Mouse (Mus musculus): Measurements from ENCODE around the gene Cplx3.

Cplx3 gene

DNA sequence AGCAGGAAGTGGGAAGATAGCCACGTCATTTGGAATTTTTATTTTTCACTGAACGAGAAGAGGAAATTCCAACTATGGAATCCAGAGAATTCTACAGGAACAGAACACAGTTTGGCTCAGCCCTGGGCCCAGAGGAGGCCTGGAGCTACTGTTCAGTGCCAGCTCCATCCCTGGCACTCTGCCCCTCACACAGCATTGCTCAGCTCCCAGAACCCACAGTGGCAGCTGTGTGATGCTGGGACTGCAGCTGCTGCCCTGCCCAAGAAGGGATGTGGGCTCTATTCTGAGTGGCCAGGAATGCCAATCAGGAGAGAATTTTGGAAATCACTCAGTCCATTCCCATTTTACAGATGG is 4.8 kb downstream of the Cplx3 start:
- DNase-seq (ENCODE audit: inconsistent ontology term) = peak; percentile 94

DNA sequence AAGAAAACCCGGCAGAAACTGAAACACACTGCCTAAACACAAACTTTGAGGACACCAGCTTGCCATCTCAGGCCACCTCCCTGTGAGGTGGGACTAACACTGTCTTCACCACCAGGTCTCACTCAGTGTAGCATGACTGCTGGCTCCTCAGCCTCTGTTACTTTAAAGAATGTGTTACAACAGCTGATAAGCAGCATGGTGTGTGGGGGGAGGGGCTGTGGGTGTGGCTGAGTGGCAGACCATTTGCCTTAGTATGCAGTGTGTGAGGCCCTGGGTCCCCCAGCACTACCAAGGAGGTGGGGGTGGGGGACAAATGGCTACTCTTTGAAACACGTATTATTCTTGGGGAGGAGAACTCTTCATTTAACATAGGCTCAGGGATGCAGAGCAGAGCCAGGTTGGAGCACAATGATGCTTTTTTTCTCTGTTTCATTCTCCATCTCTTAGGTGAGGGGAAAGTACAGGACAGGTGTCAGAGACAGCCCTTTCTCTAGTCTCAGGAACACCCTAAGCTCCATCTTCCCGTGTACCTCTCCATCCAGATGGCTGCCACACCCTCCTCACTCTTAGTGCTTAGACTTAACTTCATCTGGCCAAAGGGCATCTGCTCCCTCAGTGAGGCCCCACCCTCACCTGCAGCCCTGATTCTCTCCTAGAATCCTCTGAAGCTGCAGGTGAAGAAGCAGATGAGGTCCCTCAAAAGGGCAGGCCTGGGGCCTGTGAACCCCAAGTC is 5.3 kb downstream of the Cplx3 start:
- no peak for DNase-seq (ENCODE audit: inconsistent ontology term)

DNA sequence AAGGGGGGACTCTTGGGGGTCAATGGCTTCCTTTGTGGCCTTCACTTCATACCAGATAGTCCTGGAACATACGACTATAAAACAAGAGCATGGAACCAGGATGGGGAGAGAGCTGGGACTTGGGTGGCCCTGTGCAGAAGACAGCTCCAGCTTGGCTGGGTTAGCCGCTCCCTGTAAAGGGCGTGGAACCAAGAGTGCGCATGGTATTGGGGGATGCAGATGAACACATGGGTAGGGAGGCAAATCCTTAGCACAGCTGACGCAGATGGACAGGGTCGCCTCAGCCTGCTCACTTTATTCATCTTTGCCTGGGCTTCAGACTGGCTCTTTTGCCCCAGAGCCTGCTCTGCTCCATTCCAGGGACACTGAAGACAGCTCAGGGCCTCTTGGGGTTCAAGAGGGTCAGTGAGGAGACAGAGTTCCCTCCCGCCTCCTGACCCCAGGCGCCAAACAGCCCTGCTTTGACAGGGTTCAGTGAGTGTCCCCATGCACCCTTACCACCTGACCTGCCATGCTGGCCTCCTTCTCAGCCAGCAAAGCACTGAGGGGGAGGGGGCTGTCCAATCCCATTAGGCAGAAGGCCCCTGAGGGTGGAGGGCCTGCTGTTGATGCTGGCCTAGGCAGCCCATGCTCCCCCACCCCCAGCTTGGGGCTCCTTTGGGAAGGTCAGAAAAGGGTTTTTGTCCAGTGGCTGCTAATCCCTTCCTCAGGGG is 7.1 kb downstream of the Cplx3 start:
- DNase-seq (ENCODE audit: inconsistent ontology term) = no peak

GRCm38 (mm10) chr9:57597929-57598382 is 8.1 kb downstream of the Cplx3 start:
- DNase-seq (ENCODE audit: inconsistent ontology term) = peak; percentile 54

DNA sequence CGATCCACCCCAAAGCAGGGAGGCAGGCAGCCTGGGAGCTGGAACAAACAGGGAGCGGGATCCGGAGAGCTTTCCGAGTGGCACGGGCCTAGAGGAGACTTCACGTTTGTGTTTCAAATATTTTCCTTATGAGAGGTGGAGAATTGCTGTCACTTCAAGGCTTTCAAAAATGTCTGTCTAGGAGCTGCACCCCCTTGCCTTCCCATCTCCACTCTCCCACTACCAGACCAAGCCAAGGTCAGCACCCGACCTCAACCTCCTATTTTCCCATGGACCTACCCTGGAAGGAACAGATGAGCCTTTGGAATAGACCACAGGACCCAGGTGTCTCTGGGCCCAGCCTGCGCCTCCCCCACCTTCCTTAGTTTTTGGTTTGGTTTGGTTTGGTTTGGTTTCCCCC is 8.8 kb downstream of the Cplx3 start:
- no peak for DNase-seq (ENCODE audit: inconsistent ontology term)

- DNase-seq (ENCODE audit: inconsistent ontology term) = no peak
Measured at GRCm38 (mm10) chr9:57594174-57594509, 11.9 kb downstream of the Cplx3 start.

DNA sequence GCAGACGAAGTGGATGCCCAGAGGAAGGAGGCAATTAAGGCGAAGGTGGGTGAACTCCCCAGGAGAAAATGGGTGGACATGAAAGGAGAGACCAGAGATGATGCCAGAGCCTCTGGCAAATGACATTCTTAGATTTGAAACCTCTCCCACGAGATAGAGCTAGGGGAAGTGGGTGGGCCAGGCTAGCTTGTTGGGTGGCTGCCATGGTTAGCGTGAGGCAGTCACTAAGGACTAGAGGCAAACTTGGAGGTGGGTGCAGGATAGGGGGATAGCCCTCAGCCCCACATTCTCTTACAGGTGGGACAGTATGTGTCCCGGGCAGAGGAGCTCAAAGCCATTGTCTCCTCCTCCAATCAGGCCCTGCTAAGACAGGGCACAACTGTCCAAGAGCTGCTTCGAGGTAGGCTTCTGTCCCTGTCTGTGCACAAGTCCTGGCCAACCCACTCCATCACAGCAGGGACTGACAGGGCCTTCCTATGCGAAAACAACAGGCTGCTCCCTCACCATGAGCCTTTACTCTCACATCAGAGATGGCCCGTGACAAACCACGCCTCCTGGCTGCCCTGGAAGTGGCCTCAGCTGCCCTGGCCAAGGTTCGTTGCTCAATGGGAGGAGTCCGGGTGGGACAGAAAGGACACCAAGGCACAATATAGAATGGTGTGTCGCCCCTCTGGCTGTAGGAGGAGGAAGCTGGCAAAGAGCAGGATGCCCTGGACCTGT is 12.5 kb downstream of the Cplx3 start:
- no peak for DNase-seq (ENCODE audit: inconsistent ontology term)

- no peak for DNase-seq (ENCODE audit: inconsistent ontology term)
Measured at GRCm38 (mm10) chr9:57590726-57591125, 15.4 kb downstream of the Cplx3 start.

DNA sequence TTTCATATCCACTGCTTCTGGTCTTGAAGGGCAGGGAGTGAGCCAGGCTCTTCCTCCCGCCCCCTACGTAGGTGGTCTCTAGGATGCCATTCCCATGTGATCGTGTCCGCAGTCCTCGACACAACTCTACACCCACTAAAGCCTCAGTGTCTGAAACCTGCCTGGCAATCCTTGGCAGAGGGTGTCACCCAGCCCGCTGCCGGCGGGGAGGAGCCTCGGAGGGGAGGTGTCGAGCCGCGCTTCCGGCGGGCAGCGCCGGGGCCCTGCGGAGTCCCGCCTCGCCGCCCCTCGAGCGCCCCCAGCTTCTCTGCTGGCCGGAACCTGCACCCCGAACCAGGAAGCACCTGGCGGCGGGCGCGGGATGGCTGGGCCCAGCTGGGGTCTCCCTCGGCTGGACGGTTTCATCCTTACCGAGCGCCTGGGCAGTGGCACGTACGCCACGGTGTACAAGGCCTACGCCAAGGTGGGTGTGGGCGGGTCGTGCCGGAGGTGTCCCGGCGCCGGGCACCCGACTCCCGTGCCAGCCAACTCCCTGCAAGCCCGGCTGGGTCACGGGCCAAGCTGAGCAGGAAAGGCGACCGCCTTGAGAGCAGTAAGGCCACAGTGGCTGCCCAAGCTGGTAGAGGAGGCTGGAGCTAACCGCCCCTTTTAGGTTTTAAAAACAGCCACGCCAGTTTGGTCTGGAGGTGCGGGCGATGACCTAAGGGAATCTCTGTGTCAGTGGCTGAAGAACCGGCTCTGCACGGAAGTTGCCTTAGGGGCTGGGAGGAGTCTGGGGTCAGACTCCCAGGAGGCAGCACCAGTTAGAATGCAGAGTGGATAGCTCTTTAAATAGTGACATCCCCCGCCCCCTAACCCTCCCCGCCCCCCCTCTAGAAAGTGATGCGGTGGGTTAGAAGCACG is 16.6 kb downstream of the Cplx3 start, which contains the start of gene Ulk3:
Gene Ulk3 (plus strand): TSS at position 229 of the 903 bp plus-strand sequence.
- peak; percentile 92 for DNase-seq (ENCODE audit: inconsistent ontology term)

- no peak for DNase-seq (ENCODE audit: inconsistent ontology term)
Measured at GRCm38 (mm10) chr9:57584991-57585390, 21.1 kb downstream of the Cplx3 start.

GRCm38 (mm10) chr9:57577144-57577849 is 28.8 kb downstream of the Cplx3 start:
- no peak for DNase-seq (ENCODE audit: inconsistent ontology term)

DNA sequence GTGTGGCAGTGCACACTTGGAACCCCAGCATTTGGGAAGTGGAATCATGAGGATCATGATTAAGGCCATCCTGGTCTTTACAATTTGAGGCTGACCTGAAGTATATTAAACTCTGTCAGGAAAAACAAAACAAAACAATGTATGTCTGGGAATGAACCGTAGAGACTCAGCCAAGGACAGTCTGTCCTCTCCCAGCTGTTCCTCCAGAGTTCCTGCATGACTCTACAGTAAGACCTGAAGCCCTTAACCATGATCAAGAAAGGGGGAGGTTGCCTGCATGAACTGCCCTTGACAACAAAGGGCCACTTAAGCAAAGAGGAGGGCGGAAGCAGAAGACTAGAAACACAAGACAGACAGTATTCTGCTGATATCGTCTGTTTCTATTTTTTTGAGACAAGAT is 30.5 kb downstream of the Cplx3 start:
- no peak for DNase-seq (ENCODE audit: inconsistent ontology term)

DNA sequence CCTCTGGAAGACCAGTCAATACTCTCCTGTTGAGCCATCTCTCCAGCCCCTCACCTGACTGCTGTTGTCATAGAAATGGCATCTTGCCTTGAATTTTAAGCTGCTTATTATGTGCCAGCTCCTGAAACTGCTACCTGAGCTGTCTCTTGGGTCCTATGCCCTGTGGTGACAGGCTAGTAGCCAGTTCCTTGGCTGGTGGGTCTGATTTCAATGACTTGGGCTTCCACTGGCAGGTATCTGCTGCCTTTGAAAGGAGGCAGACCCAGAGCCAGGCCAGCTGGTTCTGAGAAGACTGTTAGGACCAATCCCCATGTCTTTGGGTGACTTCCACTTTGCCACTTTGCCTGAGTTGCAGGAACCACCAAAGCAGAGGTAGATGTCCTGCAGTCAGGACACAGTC is 31.7 kb downstream of the Cplx3 start:
- no peak for DNase-seq (ENCODE audit: inconsistent ontology term)

DNA sequence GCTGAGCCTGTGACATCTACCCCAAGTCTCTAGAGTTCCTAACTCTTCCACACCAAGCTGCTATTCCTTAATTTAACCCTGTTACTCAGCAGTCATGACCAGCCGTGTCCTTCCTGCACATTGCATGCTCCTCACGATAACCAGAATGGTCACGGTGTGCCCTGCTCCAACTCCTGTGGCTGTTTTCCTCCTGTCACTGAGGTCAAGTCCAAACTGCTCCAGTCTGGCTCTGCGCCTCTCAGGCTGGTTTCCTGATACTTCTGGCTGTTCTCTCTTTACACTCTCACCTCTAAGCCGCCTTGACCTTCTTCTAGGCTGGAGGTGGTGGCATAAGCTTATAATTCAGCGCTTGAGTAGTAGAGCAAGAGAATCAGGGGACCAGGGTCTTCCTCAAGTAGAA is 37.6 kb downstream of the Cplx3 start:
- DNase-seq (ENCODE audit: inconsistent ontology term) = no peak

- DNase-seq (ENCODE audit: inconsistent ontology term) = no peak
Measured at GRCm38 (mm10) chr9:57566846-57567245, 39.2 kb downstream of the Cplx3 start.

- no peak for DNase-seq (ENCODE audit: inconsistent ontology term)
Measured at GRCm38 (mm10) chr9:57565741-57566221, 40.3 kb downstream of the Cplx3 start.

- peak; percentile 9 for DNase-seq (ENCODE audit: inconsistent ontology term)
Measured at GRCm38 (mm10) chr9:57564609-57565008, 41.5 kb downstream of the Cplx3 start.

DNA sequence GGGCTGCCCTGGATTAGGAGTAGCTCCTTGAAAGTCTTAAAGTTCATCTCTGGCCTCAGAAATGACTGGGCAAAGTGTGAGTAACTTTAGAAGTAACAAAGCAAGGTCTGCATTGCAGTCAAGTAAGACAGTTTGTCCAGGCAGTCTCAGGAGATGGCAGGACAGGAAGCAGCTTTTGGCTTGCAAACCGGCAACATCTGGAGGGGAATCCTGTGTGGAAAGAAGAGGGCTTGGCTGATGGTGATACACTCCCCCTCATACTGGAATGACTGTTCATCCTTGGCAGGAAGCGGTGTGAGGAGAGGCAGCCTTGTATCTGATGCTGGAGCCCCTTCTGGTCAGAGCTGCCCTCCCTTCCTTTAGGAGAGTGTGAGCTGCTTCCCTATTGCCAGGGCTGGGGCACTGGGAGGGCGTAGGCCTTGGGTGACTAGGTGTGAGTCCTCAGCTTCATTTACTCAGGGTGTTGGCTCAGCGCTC is 43.1 kb downstream of the Cplx3 start:
- no peak for DNase-seq (ENCODE audit: inconsistent ontology term)

- no peak for DNase-seq (ENCODE audit: inconsistent ontology term)
Measured at GRCm38 (mm10) chr9:57561711-57562099, 44.4 kb downstream of the Cplx3 start.

DNA sequence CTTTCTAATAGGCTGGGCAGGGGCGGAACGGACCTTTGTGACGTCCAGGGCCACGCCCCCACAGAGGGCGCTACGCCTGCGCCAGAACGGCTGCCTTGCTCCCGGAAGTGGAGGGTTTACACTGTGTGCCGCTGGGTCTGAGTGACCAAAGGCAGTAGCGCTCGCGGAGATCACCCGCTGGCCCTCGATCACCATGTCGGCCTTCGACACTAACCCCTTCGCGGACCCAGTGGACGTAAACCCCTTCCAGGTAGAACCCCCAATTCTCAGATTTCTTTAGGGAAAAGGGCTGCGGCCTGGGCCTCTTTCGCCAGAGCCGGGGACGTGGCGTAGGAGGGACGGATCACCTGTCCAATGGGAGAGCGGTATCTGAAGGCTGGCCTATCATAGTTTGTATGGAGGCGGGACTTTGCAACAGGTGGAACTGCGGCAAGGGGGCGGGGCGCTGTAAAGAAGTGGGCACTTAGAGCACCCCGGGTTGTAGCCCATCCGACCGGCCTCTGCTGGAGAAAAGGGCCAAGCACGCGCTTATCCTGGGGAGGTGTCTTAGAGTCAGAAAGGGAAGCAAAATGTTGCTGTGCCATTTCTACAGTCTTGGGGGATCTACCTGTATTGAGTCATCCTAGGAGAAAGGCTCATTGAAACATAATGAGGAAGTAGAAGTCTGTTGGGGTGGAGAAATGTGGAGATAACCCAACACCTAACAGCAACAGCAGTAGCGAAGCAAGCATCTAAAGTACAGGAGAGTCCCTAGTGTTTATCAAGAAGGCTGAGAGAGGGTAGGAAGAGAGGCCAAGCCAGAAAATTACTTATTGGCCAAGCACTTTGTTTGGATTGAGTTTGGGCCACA is 45.0 kb downstream of the Cplx3 start, which contains the start of gene Scamp2:
Gene Scamp2 (plus strand): TSS at position 83 of the 850 bp plus-strand sequence.
- peak; percentile 97 for DNase-seq (ENCODE audit: inconsistent ontology term)
